Mouse (Mus musculus) MEL (cell line): Measurements from ENCODE around the gene Sema3b. TPM values are rescaled to one million over a fixed set of nuclear protein-coding genes. Genes with fewer than 3 reads are reported as not detected.

ENCODE experiments used
- DNase-seq: peaks from one replicate; pipeline ENCODE4 v3.0.0; 2011; ENCODE audit warnings: low read depth, low spot score
- H3K27ac ChIP-seq: 2 replicates; pipeline ENCODE4 v1.5.1; 2012; ENCODE audit warnings: low read depth, mild to moderate bottlenecking, control low read depth, low read length, moderate library complexity; ENCODE audit not compliant: control insufficient read depth
- H3K27me3 ChIP-seq, 2 experiments: fragments of 150-350 bp in 1 of 2; sonication (generic) in 1 of 2; 2 replicates each; pipeline ENCODE4 v1.6.1; 2012; ENCODE audit warnings: low read length in 2 of 2, mild to moderate bottlenecking in 2 of 2, improper control_type of control experiment in 1 of 2, moderate library complexity in 1 of 2; ENCODE audit not compliant: insufficient read depth in 2 of 2, control insufficient read depth in 1 of 2
- H3K36me3 ChIP-seq, 2 experiments: 2 replicates each; pipeline ENCODE4 v1.6.1; 2012 to 2014; ENCODE audit warnings: low read length in 2 of 2, improper control_type of control experiment in 1 of 2, inconsistent platforms in 1 of 2, mild to moderate bottlenecking in 1 of 2; ENCODE audit not compliant: insufficient read depth in 2 of 2, control insufficient read depth in 1 of 2
- H3K4me1 ChIP-seq, 2 experiments: fragments of 150-350 bp in 1 of 2; sonication (generic) in 1 of 2; 2 replicates each; pipeline ENCODE4 v1.6.1; 2012; ENCODE audit warnings: low read length in 2 of 2, improper control_type of control experiment in 1 of 2, mild to moderate bottlenecking in 1 of 2; ENCODE audit not compliant: insufficient read depth in 2 of 2, control insufficient read depth in 1 of 2
- H3K4me3 ChIP-seq, 2 experiments: fragments of 150-350 bp in 1 of 2; sonication (generic) in 1 of 2; 2 replicates each; pipeline ENCODE4 v1.5.1; 2012; ENCODE audit warnings: low read depth in 2 of 2, low read length in 2 of 2, mild to moderate bottlenecking in 2 of 2, moderate library complexity in 2 of 2, control low read depth in 1 of 2, improper control_type of control experiment in 1 of 2; ENCODE audit not compliant: control insufficient read depth in 1 of 2, insufficient read depth in 1 of 2
- H3K79me2 ChIP-seq: 2 replicates; pipeline ENCODE4 v1.6.1; 2012; ENCODE audit warnings: mild to moderate bottlenecking, low read length, moderate library complexity; ENCODE audit not compliant: control insufficient read depth, poor library complexity, insufficient read depth
- H3K9ac ChIP-seq: 2 replicates; pipeline ENCODE4 v1.6.1; 2012; ENCODE audit warnings: low read depth, mild to moderate bottlenecking, control low read depth, low read length, moderate library complexity; ENCODE audit not compliant: control insufficient read depth, poor library complexity, severe bottlenecking
- H3K9me3 ChIP-seq: fragments of 150-350 bp; sonication (generic); replicated peaks from 2 replicates; pipeline ENCODE4 v1.6.1; 2012; ENCODE audit warnings: mild to moderate bottlenecking, low read length, improper control_type of control experiment, moderate library complexity; ENCODE audit not compliant: insufficient read depth
- BHLHE40 ChIP-seq: IDR thresholded peaks from 2 replicates; pipeline ENCODE4 v1.6.1; 2012; ENCODE audit warnings: low read depth, mild to moderate bottlenecking, inconsistent platforms, low read length, improper control_type of control experiment, borderline replicate concordance
- CHD1 ChIP-seq: IDR thresholded peaks from 2 replicates; pipeline ENCODE4 v1.6.1; 2012; ENCODE audit warnings: low read depth, mild to moderate bottlenecking, inconsistent platforms, low read length, improper control_type of control experiment
- CHD2 ChIP-seq: IDR thresholded peaks from 2 replicates; pipeline ENCODE4 v1.6.1; 2011; ENCODE audit warnings: low read length, improper control_type of control experiment
- CTCF ChIP-seq, 3 experiments: IDR thresholded peaks in 2 of 3; conservative IDR thresholded peaks in 1 of 3; 2 replicates each; pipeline ENCODE4 v1.5.1; 2011 to 2012; ENCODE audit warnings: low read length in 3 of 3, low read depth in 2 of 3, mild to moderate bottlenecking in 2 of 3, improper control_type of control experiment in 1 of 3, inconsistent platforms in 1 of 3, mixed read lengths in 1 of 3, moderate library complexity in 1 of 3; ENCODE audit not compliant: control insufficient read depth in 1 of 3, insufficient read depth in 1 of 3, poor library complexity in 1 of 3, severe bottlenecking in 1 of 3
- E2F4 ChIP-seq: IDR thresholded peaks from 2 replicates; pipeline ENCODE4 v1.6.1; 2011; ENCODE audit warnings: low read depth, low read length, improper control_type of control experiment, borderline replicate concordance
- ELF1 ChIP-seq: IDR thresholded peaks from 2 replicates; pipeline ENCODE4 v1.6.1; 2014; ENCODE audit warnings: low read depth, mild to moderate bottlenecking, inconsistent platforms, low read length, improper control_type of control experiment, moderate library complexity
- EP300 ChIP-seq, 2 experiments: IDR thresholded peaks; 2 replicates each; pipeline ENCODE4 v1.6.1; 2011; ENCODE audit warnings: improper control_type of control experiment in 2 of 2, low read length in 2 of 2, low read depth in 1 of 2, mild to moderate bottlenecking in 1 of 2
- GABPA ChIP-seq: IDR thresholded peaks from 2 replicates; pipeline ENCODE4 v1.6.1; 2012; ENCODE audit warnings: low read depth, mild to moderate bottlenecking, inconsistent platforms, low read length, improper control_type of control experiment, moderate library complexity
- GATA1 ChIP-seq: IDR thresholded peaks from 2 replicates; pipeline ENCODE4 v1.6.1; 2011; ENCODE audit warnings: low read depth, low read length, improper control_type of control experiment
- HCFC1 ChIP-seq: IDR thresholded peaks from 2 replicates; pipeline ENCODE4 v1.6.1; 2012; ENCODE audit warnings: low read depth, mild to moderate bottlenecking, inconsistent platforms, low read length, improper control_type of control experiment, moderate library complexity
- KAT2A ChIP-seq: conservative IDR thresholded peaks from 2 replicates; pipeline ENCODE4 v1.6.1; 2012; ENCODE audit warnings: low read depth, low read length, improper control_type of control experiment, inconsistent platforms
- MEF2A ChIP-seq: IDR thresholded peaks from 2 replicates; pipeline ENCODE4 v1.6.1; 2014; ENCODE audit warnings: low read depth, mild to moderate bottlenecking, inconsistent platforms, low read length, improper control_type of control experiment; ENCODE audit not compliant: poor library complexity, insufficient replicate concordance, severe bottlenecking; ENCODE audit errors: extremely low read depth
- MXI1 ChIP-seq: IDR thresholded peaks from 2 replicates; pipeline ENCODE4 v1.6.1; 2011; ENCODE audit warnings: mild to moderate bottlenecking, low read depth, low read length, improper control_type of control experiment
- MYB ChIP-seq: IDR thresholded peaks from 2 replicates; pipeline ENCODE4 v1.6.1; 2011; ENCODE audit warnings: mild to moderate bottlenecking, low read depth, low read length, improper control_type of control experiment
- MYC ChIP-seq: IDR thresholded peaks from 2 replicates; pipeline ENCODE4 v1.6.1; 2011; ENCODE audit warnings: low read depth, mild to moderate bottlenecking, low read length, improper control_type of control experiment, moderate library complexity
- NELFE ChIP-seq: IDR thresholded peaks from 2 replicates; pipeline ENCODE4 v1.6.1; 2011; ENCODE audit warnings: low read depth, low read length, improper control_type of control experiment
- POLR2A ChIP-seq, 2 experiments: IDR thresholded peaks; 2 replicates each; pipeline ENCODE4 v1.6.1; 2011 to 2012; ENCODE audit warnings: low read length in 2 of 2, mild to moderate bottlenecking in 2 of 2, control low read depth in 1 of 2, improper control_type of control experiment in 1 of 2, low read depth in 1 of 2, moderate library complexity in 1 of 2; ENCODE audit not compliant: control insufficient read depth in 1 of 2, insufficient read depth in 1 of 2, poor library complexity in 1 of 2
- POLR2AphosphoS2 ChIP-seq: IDR thresholded peaks from 2 replicates; pipeline ENCODE4 v1.6.1; 2011; ENCODE audit warnings: low read length, improper control_type of control experiment
- POLR2AphosphoS5 ChIP-seq: IDR thresholded peaks from 2 replicates; pipeline ENCODE4 v1.6.1; 2012; ENCODE audit warnings: low read depth, borderline replicate concordance, mild to moderate bottlenecking, inconsistent platforms, low read length, moderate library complexity, mixed read lengths
- RCOR1 ChIP-seq: IDR thresholded peaks from 2 replicates; pipeline ENCODE4 v1.6.1; 2012; ENCODE audit warnings: low read depth, mild to moderate bottlenecking, inconsistent platforms, low read length, improper control_type of control experiment
- TAL1 ChIP-seq: IDR thresholded peaks from 2 replicates; pipeline ENCODE4 v1.6.1; 2012; ENCODE audit warnings: mild to moderate bottlenecking, inconsistent platforms, low read length, moderate library complexity, mixed read lengths
- TBP ChIP-seq: IDR thresholded peaks from 2 replicates; pipeline ENCODE4 v1.8.0; 2011; ENCODE audit warnings: low read depth, low read length, improper control_type of control experiment
- TCF12 ChIP-seq: IDR thresholded peaks from 2 replicates; pipeline ENCODE4 v1.6.1; 2014; ENCODE audit warnings: low read depth, mild to moderate bottlenecking, inconsistent platforms, low read length, improper control_type of control experiment, moderate library complexity
- UBTF ChIP-seq: IDR thresholded peaks from 2 replicates; pipeline ENCODE4 v1.6.1; 2012; ENCODE audit warnings: low read depth, mild to moderate bottlenecking, inconsistent platforms, low read length, improper control_type of control experiment, moderate library complexity, borderline replicate concordance; ENCODE audit not compliant: insufficient read depth
- USF1 ChIP-seq: IDR thresholded peaks from 2 replicates; pipeline ENCODE4 v1.6.1; 2014; ENCODE audit warnings: low read depth, mild to moderate bottlenecking, inconsistent platforms, low read length, improper control_type of control experiment, moderate library complexity
- USF2 ChIP-seq, 2 experiments: IDR thresholded peaks; 2 replicates each; pipeline ENCODE4 v1.6.1; 2011 to 2012; ENCODE audit warnings: improper control_type of control experiment in 2 of 2, low read length in 2 of 2, borderline replicate concordance in 1 of 2, inconsistent platforms in 1 of 2, low read depth in 1 of 2, mild to moderate bottlenecking in 1 of 2; ENCODE audit not compliant: insufficient read depth in 1 of 2
- ZC3H11A ChIP-seq: IDR thresholded peaks from 2 replicates; pipeline ENCODE4 v1.6.1; 2012; ENCODE audit warnings: low read depth, mild to moderate bottlenecking, inconsistent platforms, low read length, improper control_type of control experiment
- ZNF384 ChIP-seq: IDR thresholded peaks from 2 replicates; pipeline ENCODE4 v1.6.1; 2012; ENCODE audit warnings: low read depth, mild to moderate bottlenecking, inconsistent platforms, low read length, improper control_type of control experiment
- polyA plus RNA-seq, 2 experiments: library from polyadenylated mRNA; stranded (reverse) in 1 of 2; unstranded in 1 of 2; fragments of >175 nt in 1 of 2; fragments of >200 nt in 1 of 2; gene quantifications; 2 replicates each; pipeline versions ENCODE4 v1.2.1 to v1.2.4; 2012; ENCODE audit warnings: low replicate concordance in 2 of 2, low read depth in 1 of 2; ENCODE audit not compliant: insufficient read length in 2 of 2, insufficient read depth in 1 of 2, missing spikeins in 1 of 2
- total RNA-seq: library from RNA; depleted of rRNA; stranded (reverse); fragments of 300-350 nt; gene quantifications from 2 replicates; pipeline ENCODE4 v1.2.3, GENCODE M21; 2012

Gene Sema3b
- total and polyA plus RNA-seq, 3 experiments, result 0.04 to 0.21 TPM; not detected in 1

DNA sequence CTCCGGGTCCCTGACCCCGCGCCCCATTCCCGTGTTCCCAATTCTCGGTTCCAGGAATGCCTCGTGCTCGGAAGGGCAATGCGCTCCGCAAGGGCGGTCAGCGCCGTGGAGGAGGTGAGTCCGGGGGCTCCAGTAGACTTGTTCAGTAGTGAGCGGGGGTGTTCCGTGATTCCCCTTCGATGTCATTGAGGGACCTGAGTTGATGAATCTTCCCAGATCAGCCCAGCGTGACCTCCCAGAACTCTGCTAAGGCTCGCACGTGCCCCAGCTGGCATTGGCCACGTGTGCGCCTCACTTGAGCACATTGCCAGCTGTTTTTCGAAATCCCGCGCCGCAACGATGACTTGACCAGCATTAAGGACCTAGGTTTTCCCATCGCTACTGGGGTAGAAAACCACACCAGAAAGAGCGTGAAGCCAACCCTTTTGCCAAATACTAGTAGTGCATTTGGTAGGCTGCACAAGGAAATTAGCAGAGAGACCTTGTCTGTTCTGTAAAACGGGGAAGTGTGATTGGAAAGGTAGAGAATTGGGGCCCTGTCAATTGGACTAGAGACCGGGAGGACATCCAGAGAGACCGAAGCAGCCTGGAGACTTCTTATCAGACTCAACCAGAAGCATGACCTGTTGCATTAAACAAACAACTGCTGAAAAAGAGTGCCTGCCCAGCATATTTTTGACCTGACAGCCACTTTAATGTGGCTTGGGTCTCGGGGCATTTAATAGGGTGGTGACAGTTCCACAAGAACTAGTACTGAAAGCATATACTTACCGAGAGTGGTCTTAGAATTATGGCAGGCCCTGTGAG is 21.0 kb downstream of the Sema3b start (continued):
- TF ChIP-seq USF1 (peak; percentile 75), CTCF (IDR thresholded peaks at IDR 0.05 in 2 of 3, conservative IDR thresholded peaks at IDR 0.05 in 1 of 3; ENCODE audit: control insufficient read depth in 1 of 3, insufficient read depth in 1 of 3, low read depth in 2 of 3, low read length in 3 of 3, poor library complexity in 1 of 3, severe bottlenecking in 1 of 3) (no peak), TAL1 (peak; percentile 93), KAT2A (peak; percentile 34; the same call in 1 of the 2 replicates), RCOR1 (no peak), POLR2AphosphoS5 (0 out of 2 replicates have a peak, but pooled peaks have one; percentile 9), NELFE (no peak), EP300 (IDR thresholded peaks at IDR 0.05; ENCODE audit: low read depth in 1 of 2, low read length in 2 of 2) (peak; percentile 32 to 52; a peak in 2 of 4 replicates), BHLHE40 (peak; percentile 96)

DNA sequence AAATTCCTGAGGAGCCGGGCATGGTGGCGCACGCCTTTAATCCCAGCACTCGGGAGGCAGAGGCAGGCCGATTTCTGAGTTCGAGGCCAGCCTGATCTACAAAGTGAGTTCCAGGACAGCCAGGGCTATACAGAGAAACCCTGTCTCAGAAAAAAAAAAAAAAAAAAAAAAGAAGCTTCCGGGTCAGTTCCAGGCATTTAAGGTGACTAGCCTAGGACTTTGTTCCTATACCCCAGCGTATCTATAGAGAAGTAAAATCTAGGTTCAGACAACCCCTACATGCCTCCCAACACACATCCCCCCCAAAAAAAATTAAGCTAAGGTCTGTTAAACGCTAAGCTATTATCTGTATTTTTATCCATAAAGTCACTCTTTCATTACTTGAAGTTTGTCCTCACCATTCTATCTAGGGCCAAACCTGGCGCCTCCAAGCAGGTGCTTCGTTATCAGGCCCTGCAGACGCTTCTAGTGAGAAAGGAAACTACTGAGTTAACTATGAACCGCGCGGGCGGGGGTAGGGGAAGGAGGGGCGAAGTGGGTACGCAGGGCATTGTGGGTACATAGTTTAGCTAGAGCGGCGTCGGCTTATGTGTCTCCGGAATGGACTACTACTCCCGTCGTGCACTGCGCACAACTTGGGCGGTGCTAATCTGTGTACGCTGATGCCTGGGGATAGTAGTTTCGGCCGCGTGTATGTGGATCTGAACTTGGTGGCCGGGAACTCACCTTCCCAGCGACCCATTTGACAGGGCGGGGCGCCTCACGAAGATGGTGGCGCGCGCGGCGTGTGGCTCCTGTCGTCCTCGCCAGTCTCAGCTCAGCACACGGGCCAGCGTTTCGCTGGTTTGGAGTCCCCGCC is 21.8 kb downstream of the Sema3b start, which contains the start of gene Ifrd2:
Ifrd2 (plus strand) TSS at position 669 of the 859 bp plus-strand sequence.
- Histone ChIP-seq H3K36me3 (peaks cover 4 to 29% of the 10 kb centered on the region in 2 experiments; a peak in 3 of 4 replicates), H3K4me1 (peaks cover 16 to 31% of the 10 kb centered on the region in 2 experiments; a peak in 3 of 4 replicates), H3K9ac (peak within 1 kb of the TSS; percentile 99), H3K27ac (peak within 1 kb of the TSS; percentile 99), H3K4me3 (peak within 1 kb of the TSS; percentile 55 to 86), H3K79me2 (peaks cover 47% of the 10 kb centered on the region), H3K9me3 (no peaks in the 10 kb centered on the region), H3K27me3 (no peaks in the 10 kb centered on the region)
- peak; percentile 99 for DNase-seq
- TF ChIP-seq CTCF (IDR thresholded peaks at IDR 0.05 in 2 of 3, conservative IDR thresholded peaks at IDR 0.05 in 1 of 3; ENCODE audit: control insufficient read depth in 1 of 3, insufficient read depth in 1 of 3, low read depth in 2 of 3, low read length in 3 of 3, poor library complexity in 1 of 3, severe bottlenecking in 1 of 3), result 0 out of 6 replicates have a peak, but pooled peaks of 1 of the 3 experiments have one; percentile 12
- no peak; the same call in 1 of the 2 replicates for TF ChIP-seq MXI1
- TF ChIP-seq NELFE, result peak; percentile 83
- TF ChIP-seq ZNF384, result peak; percentile 89
- peak; percentile 98 for TF ChIP-seq TCF12
- TF ChIP-seq TAL1, result peak; percentile 98
- TF ChIP-seq ZC3H11A, result no peak
- TF ChIP-seq MYB, result peak; percentile 80
- TF ChIP-seq RCOR1, result peak; percentile 40; the same call in 1 of the 2 replicates
- peak in 1 of 2 experiments; percentile 91; a peak in 2 of 4 replicates for TF ChIP-seq POLR2A (IDR thresholded peaks at IDR 0.05; ENCODE audit: control insufficient read depth in 1 of 2, insufficient read depth in 1 of 2, low read depth in 1 of 2, low read length in 2 of 2, poor library complexity in 1 of 2)
- no peak for TF ChIP-seq USF2 (IDR thresholded peaks at IDR 0.05; ENCODE audit: borderline replicate concordance in 1 of 2, insufficient read depth in 1 of 2, low read depth in 1 of 2, low read length in 2 of 2)
- TF ChIP-seq POLR2AphosphoS2, result peak; percentile 94; the same call in 1 of the 2 replicates
- TF ChIP-seq CHD2, result peak; percentile 59
- TF ChIP-seq GABPA, result no peak; the same call in 1 of the 2 replicates
- no peak for TF ChIP-seq UBTF
- TF ChIP-seq MYC, result no peak
- TF ChIP-seq ELF1, result no peak; the same call in 1 of the 2 replicates
- TF ChIP-seq MEF2A, result peak; percentile 31; the same call in 1 of the 2 replicates
- peak; percentile 97 for TF ChIP-seq HCFC1
- TF ChIP-seq E2F4, result no peak
- TF ChIP-seq TBP, result peak; percentile 90
- TF ChIP-seq CHD1, result no peak
- TF ChIP-seq GATA1, result peak; percentile 95
- TF ChIP-seq POLR2AphosphoS5, result peak; percentile 83; the same call in 1 of the 2 replicates
